Mouse (Mus musculus) MEL (cell line): ENCODE data around the gene Orc1. TPM values are rescaled to one million over a fixed set of nuclear protein-coding genes. Genes with fewer than 3 reads are reported as not detected.

ENCODE experiments used
- DNase-seq: peaks from one replicate; pipeline ENCODE4 v3.0.0; 2011; ENCODE audit warnings: low read depth, low spot score
- H3K27ac ChIP-seq: 2 replicates; pipeline ENCODE4 v1.5.1; 2012; ENCODE audit warnings: low read depth, mild to moderate bottlenecking, control low read depth, low read length, moderate library complexity; ENCODE audit not compliant: control insufficient read depth
- H3K27me3 ChIP-seq, 2 experiments: fragments of 150-350 bp in 1 of 2; sonication (generic) in 1 of 2; 2 replicates each; pipeline ENCODE4 v1.6.1; 2012; ENCODE audit warnings: low read length in 2 of 2, mild to moderate bottlenecking in 2 of 2, improper control_type of control experiment in 1 of 2, moderate library complexity in 1 of 2; ENCODE audit not compliant: insufficient read depth in 2 of 2, control insufficient read depth in 1 of 2
- H3K36me3 ChIP-seq, 2 experiments: 2 replicates each; pipeline ENCODE4 v1.6.1; 2012 to 2014; ENCODE audit warnings: low read length in 2 of 2, improper control_type of control experiment in 1 of 2, inconsistent platforms in 1 of 2, mild to moderate bottlenecking in 1 of 2; ENCODE audit not compliant: insufficient read depth in 2 of 2, control insufficient read depth in 1 of 2
- H3K4me1 ChIP-seq, 2 experiments: fragments of 150-350 bp in 1 of 2; sonication (generic) in 1 of 2; 2 replicates each; pipeline ENCODE4 v1.6.1; 2012; ENCODE audit warnings: low read length in 2 of 2, improper control_type of control experiment in 1 of 2, mild to moderate bottlenecking in 1 of 2; ENCODE audit not compliant: insufficient read depth in 2 of 2, control insufficient read depth in 1 of 2
- H3K4me3 ChIP-seq, 2 experiments: fragments of 150-350 bp in 1 of 2; sonication (generic) in 1 of 2; 2 replicates each; pipeline ENCODE4 v1.5.1; 2012; ENCODE audit warnings: low read depth in 2 of 2, low read length in 2 of 2, mild to moderate bottlenecking in 2 of 2, moderate library complexity in 2 of 2, control low read depth in 1 of 2, improper control_type of control experiment in 1 of 2; ENCODE audit not compliant: control insufficient read depth in 1 of 2, insufficient read depth in 1 of 2
- H3K79me2 ChIP-seq: 2 replicates; pipeline ENCODE4 v1.6.1; 2012; ENCODE audit warnings: mild to moderate bottlenecking, low read length, moderate library complexity; ENCODE audit not compliant: control insufficient read depth, poor library complexity, insufficient read depth
- H3K9ac ChIP-seq: 2 replicates; pipeline ENCODE4 v1.6.1; 2012; ENCODE audit warnings: low read depth, mild to moderate bottlenecking, control low read depth, low read length, moderate library complexity; ENCODE audit not compliant: control insufficient read depth, poor library complexity, severe bottlenecking
- H3K9me3 ChIP-seq: fragments of 150-350 bp; sonication (generic); replicated peaks from 2 replicates; pipeline ENCODE4 v1.6.1; 2012; ENCODE audit warnings: mild to moderate bottlenecking, low read length, improper control_type of control experiment, moderate library complexity; ENCODE audit not compliant: insufficient read depth
- BHLHE40 ChIP-seq: IDR thresholded peaks from 2 replicates; pipeline ENCODE4 v1.6.1; 2012; ENCODE audit warnings: low read depth, mild to moderate bottlenecking, inconsistent platforms, low read length, improper control_type of control experiment, borderline replicate concordance
- CHD2 ChIP-seq: IDR thresholded peaks from 2 replicates; pipeline ENCODE4 v1.6.1; 2011; ENCODE audit warnings: low read length, improper control_type of control experiment
- CTCF ChIP-seq, 3 experiments: IDR thresholded peaks in 2 of 3; conservative IDR thresholded peaks in 1 of 3; 2 replicates each; pipeline ENCODE4 v1.5.1; 2011 to 2012; ENCODE audit warnings: low read length in 3 of 3, low read depth in 2 of 3, mild to moderate bottlenecking in 2 of 3, improper control_type of control experiment in 1 of 3, inconsistent platforms in 1 of 3, mixed read lengths in 1 of 3, moderate library complexity in 1 of 3; ENCODE audit not compliant: control insufficient read depth in 1 of 3, insufficient read depth in 1 of 3, poor library complexity in 1 of 3, severe bottlenecking in 1 of 3
- E2F4 ChIP-seq: IDR thresholded peaks from 2 replicates; pipeline ENCODE4 v1.6.1; 2011; ENCODE audit warnings: low read depth, low read length, improper control_type of control experiment, borderline replicate concordance
- ELF1 ChIP-seq: IDR thresholded peaks from 2 replicates; pipeline ENCODE4 v1.6.1; 2014; ENCODE audit warnings: low read depth, mild to moderate bottlenecking, inconsistent platforms, low read length, improper control_type of control experiment, moderate library complexity
- EP300 ChIP-seq, 2 experiments: IDR thresholded peaks; 2 replicates each; pipeline ENCODE4 v1.6.1; 2011; ENCODE audit warnings: improper control_type of control experiment in 2 of 2, low read length in 2 of 2, low read depth in 1 of 2, mild to moderate bottlenecking in 1 of 2
- GABPA ChIP-seq: IDR thresholded peaks from 2 replicates; pipeline ENCODE4 v1.6.1; 2012; ENCODE audit warnings: low read depth, mild to moderate bottlenecking, inconsistent platforms, low read length, improper control_type of control experiment, moderate library complexity
- GATA1 ChIP-seq: IDR thresholded peaks from 2 replicates; pipeline ENCODE4 v1.6.1; 2011; ENCODE audit warnings: low read depth, low read length, improper control_type of control experiment
- HCFC1 ChIP-seq: IDR thresholded peaks from 2 replicates; pipeline ENCODE4 v1.6.1; 2012; ENCODE audit warnings: low read depth, mild to moderate bottlenecking, inconsistent platforms, low read length, improper control_type of control experiment, moderate library complexity
- JUND ChIP-seq: IDR thresholded peaks from 2 replicates; pipeline ENCODE4 v1.6.1; 2011; ENCODE audit warnings: low read depth, mild to moderate bottlenecking, improper control_type of control experiment, low read length
- KAT2A ChIP-seq: conservative IDR thresholded peaks from 2 replicates; pipeline ENCODE4 v1.6.1; 2012; ENCODE audit warnings: low read depth, low read length, improper control_type of control experiment, inconsistent platforms
- MAFK ChIP-seq: IDR thresholded peaks from 2 replicates; pipeline ENCODE4 v1.6.1; 2011; ENCODE audit warnings: low read depth, mild to moderate bottlenecking, low read length, improper control_type of control experiment, borderline replicate concordance
- MAX ChIP-seq: IDR thresholded peaks from 2 replicates; pipeline ENCODE4 v1.6.1; 2011; ENCODE audit warnings: low read length, improper control_type of control experiment
- MAZ ChIP-seq: IDR thresholded peaks from 2 replicates; pipeline ENCODE4 v1.6.1; 2012; ENCODE audit warnings: low read depth, mild to moderate bottlenecking, inconsistent platforms, low read length, improper control_type of control experiment
- MEF2A ChIP-seq: IDR thresholded peaks from 2 replicates; pipeline ENCODE4 v1.6.1; 2014; ENCODE audit warnings: low read depth, mild to moderate bottlenecking, inconsistent platforms, low read length, improper control_type of control experiment; ENCODE audit not compliant: poor library complexity, insufficient replicate concordance, severe bottlenecking; ENCODE audit errors: extremely low read depth
- MXI1 ChIP-seq: IDR thresholded peaks from 2 replicates; pipeline ENCODE4 v1.6.1; 2011; ENCODE audit warnings: mild to moderate bottlenecking, low read depth, low read length, improper control_type of control experiment
- MYB ChIP-seq: IDR thresholded peaks from 2 replicates; pipeline ENCODE4 v1.6.1; 2011; ENCODE audit warnings: mild to moderate bottlenecking, low read depth, low read length, improper control_type of control experiment
- MYC ChIP-seq: IDR thresholded peaks from 2 replicates; pipeline ENCODE4 v1.6.1; 2011; ENCODE audit warnings: low read depth, mild to moderate bottlenecking, low read length, improper control_type of control experiment, moderate library complexity
- NELFE ChIP-seq: IDR thresholded peaks from 2 replicates; pipeline ENCODE4 v1.6.1; 2011; ENCODE audit warnings: low read depth, low read length, improper control_type of control experiment
- NRF1 ChIP-seq: IDR thresholded peaks from 2 replicates; pipeline ENCODE4 v1.6.1; 2014; ENCODE audit warnings: low read depth, mild to moderate bottlenecking, inconsistent platforms, low read length, improper control_type of control experiment, moderate library complexity; ENCODE audit not compliant: poor library complexity, insufficient read depth, severe bottlenecking
- POLR2A ChIP-seq, 2 experiments: IDR thresholded peaks; 2 replicates each; pipeline ENCODE4 v1.6.1; 2011 to 2012; ENCODE audit warnings: low read length in 2 of 2, mild to moderate bottlenecking in 2 of 2, control low read depth in 1 of 2, improper control_type of control experiment in 1 of 2, low read depth in 1 of 2, moderate library complexity in 1 of 2; ENCODE audit not compliant: control insufficient read depth in 1 of 2, insufficient read depth in 1 of 2, poor library complexity in 1 of 2
- POLR2AphosphoS2 ChIP-seq: IDR thresholded peaks from 2 replicates; pipeline ENCODE4 v1.6.1; 2011; ENCODE audit warnings: low read length, improper control_type of control experiment
- POLR2AphosphoS5 ChIP-seq: IDR thresholded peaks from 2 replicates; pipeline ENCODE4 v1.6.1; 2012; ENCODE audit warnings: low read depth, borderline replicate concordance, mild to moderate bottlenecking, inconsistent platforms, low read length, moderate library complexity, mixed read lengths
- RAD21 ChIP-seq: IDR thresholded peaks from 2 replicates; pipeline ENCODE4 v1.6.1; 2011; ENCODE audit warnings: mild to moderate bottlenecking, low read depth, low read length, improper control_type of control experiment
- RCOR1 ChIP-seq: IDR thresholded peaks from 2 replicates; pipeline ENCODE4 v1.6.1; 2012; ENCODE audit warnings: low read depth, mild to moderate bottlenecking, inconsistent platforms, low read length, improper control_type of control experiment
- SIN3A ChIP-seq: IDR thresholded peaks from 2 replicates; pipeline ENCODE4 v1.6.1; 2012; ENCODE audit warnings: low read length, improper control_type of control experiment, inconsistent platforms
- TAL1 ChIP-seq: IDR thresholded peaks from 2 replicates; pipeline ENCODE4 v1.6.1; 2012; ENCODE audit warnings: mild to moderate bottlenecking, inconsistent platforms, low read length, moderate library complexity, mixed read lengths
- TBP ChIP-seq: IDR thresholded peaks from 2 replicates; pipeline ENCODE4 v1.8.0; 2011; ENCODE audit warnings: low read depth, low read length, improper control_type of control experiment
- TCF12 ChIP-seq: IDR thresholded peaks from 2 replicates; pipeline ENCODE4 v1.6.1; 2014; ENCODE audit warnings: low read depth, mild to moderate bottlenecking, inconsistent platforms, low read length, improper control_type of control experiment, moderate library complexity
- UBTF ChIP-seq: IDR thresholded peaks from 2 replicates; pipeline ENCODE4 v1.6.1; 2012; ENCODE audit warnings: low read depth, mild to moderate bottlenecking, inconsistent platforms, low read length, improper control_type of control experiment, moderate library complexity, borderline replicate concordance; ENCODE audit not compliant: insufficient read depth
- USF1 ChIP-seq: IDR thresholded peaks from 2 replicates; pipeline ENCODE4 v1.6.1; 2014; ENCODE audit warnings: low read depth, mild to moderate bottlenecking, inconsistent platforms, low read length, improper control_type of control experiment, moderate library complexity
- USF2 ChIP-seq, 2 experiments: IDR thresholded peaks; 2 replicates each; pipeline ENCODE4 v1.6.1; 2011 to 2012; ENCODE audit warnings: improper control_type of control experiment in 2 of 2, low read length in 2 of 2, borderline replicate concordance in 1 of 2, inconsistent platforms in 1 of 2, low read depth in 1 of 2, mild to moderate bottlenecking in 1 of 2; ENCODE audit not compliant: insufficient read depth in 1 of 2
- ZKSCAN1 ChIP-seq: IDR thresholded peaks from 2 replicates; pipeline ENCODE4 v1.6.1; 2012; ENCODE audit warnings: low read depth, mild to moderate bottlenecking, inconsistent platforms, low read length, improper control_type of control experiment, moderate library complexity
- ZMIZ1 ChIP-seq: IDR thresholded peaks from 2 replicates; pipeline ENCODE4 v1.6.1; 2012; ENCODE audit warnings: low read depth, mild to moderate bottlenecking, inconsistent platforms, low read length, improper control_type of control experiment, moderate library complexity
- polyA plus RNA-seq, 2 experiments: library from polyadenylated mRNA; stranded (reverse) in 1 of 2; unstranded in 1 of 2; fragments of >175 nt in 1 of 2; fragments of >200 nt in 1 of 2; gene quantifications; 2 replicates each; pipeline versions ENCODE4 v1.2.1 to v1.2.4; 2012; ENCODE audit warnings: low replicate concordance in 2 of 2, low read depth in 1 of 2; ENCODE audit not compliant: insufficient read length in 2 of 2, insufficient read depth in 1 of 2, missing spikeins in 1 of 2
- total RNA-seq: library from RNA; depleted of rRNA; stranded (reverse); fragments of 300-350 nt; gene quantifications from 2 replicates; pipeline ENCODE4 v1.2.3, GENCODE M21; 2012; rRNA removed

Gene Orc1
- total RNA-seq: 22.2 and 24.4 TPM in 2 replicates
- polyA plus RNA-seq: 10 to 100 TPM in 1 of 2 experiments, not detected in 1; 26.8 TPM

DNA sequence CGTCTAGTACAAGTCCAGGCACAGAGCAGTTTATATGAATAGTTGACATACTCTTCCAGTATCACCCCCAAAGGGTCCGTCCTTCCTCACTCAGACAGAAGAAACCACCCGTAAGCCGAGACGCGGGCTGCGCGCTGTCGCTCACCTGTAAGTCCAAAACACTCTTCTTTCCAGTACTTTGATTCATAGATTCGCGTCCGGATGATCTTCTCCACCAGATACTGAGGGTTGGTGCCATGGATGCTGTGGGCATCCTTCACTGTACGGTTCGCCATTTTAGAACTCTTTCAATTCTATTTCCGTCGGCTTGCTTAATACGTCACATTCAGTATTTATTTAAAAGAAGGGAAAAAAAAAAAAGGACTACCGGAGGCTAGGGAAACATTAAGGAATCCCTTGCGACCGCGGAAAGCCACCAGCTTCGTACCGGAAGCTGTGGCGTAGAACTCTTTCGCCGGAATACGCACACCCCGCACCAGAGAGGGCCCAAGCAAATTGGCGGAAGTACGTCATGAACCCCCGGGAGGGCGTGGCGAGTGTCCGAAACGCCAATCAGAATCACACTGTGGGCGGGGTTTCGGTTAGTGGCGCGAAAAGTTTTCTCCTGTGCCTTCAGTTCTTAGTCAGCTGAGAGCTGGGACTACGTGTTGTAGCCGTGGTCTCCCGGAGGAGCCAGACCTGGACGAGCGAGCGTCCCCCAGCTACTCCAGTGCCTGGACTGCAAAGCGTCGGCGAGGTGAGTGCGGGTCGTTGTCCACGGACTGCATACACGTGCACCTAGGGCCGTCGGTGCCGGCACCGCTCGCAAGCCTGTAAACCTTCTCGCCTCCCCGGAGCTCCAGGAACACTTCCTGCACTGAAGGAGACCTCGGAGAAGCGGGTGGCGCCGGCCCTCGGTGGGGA is at the start of gene Orc1, which contains the start of gene Prpf38a:
TSS of gene Orc1 (plus strand) at position 584 of the 903 bp plus-strand sequence.
TSS of gene Prpf38a (minus strand) at position 497 of the 903 bp plus-strand sequence.
- peak within 1 kb of the TSS; percentile 97 for H3K9ac ChIP-seq
- peak; percentile 99 for DNase-seq
- peak within 1 kb of the TSS; percentile 91 for H3K27ac ChIP-seq
- H3K27me3 ChIP-seq: no peaks in the 10 kb centered on the region
- H3K4me3 ChIP-seq: peak within 1 kb of the TSS; percentile 78 to 80
- peaks cover 0 to 10% of the 10 kb centered on the region in 2 experiments; a peak in 1 of 4 replicates for H3K4me1 ChIP-seq
- H3K9me3 ChIP-seq: no peaks in the 10 kb centered on the region
- peaks cover 7 to 16% of the 10 kb centered on the region in 2 experiments; a peak in 3 of 4 replicates for H3K36me3 ChIP-seq
- H3K79me2 ChIP-seq: peaks cover 51% of the 10 kb centered on the region
- TF ChIP-seq GABPA: no peak
- TF ChIP-seq MAX: peak; percentile 31
- peak; percentile 86 to 98 for TF ChIP-seq POLR2A (IDR thresholded peaks at IDR 0.05; ENCODE audit: control insufficient read depth in 1 of 2, insufficient read depth in 1 of 2, low read depth in 1 of 2, low read length in 2 of 2, poor library complexity in 1 of 2)
- TF ChIP-seq RCOR1: no peak
- no peak for TF ChIP-seq CHD2
- TF ChIP-seq ZKSCAN1: no peak
- peak; percentile 90 for TF ChIP-seq ELF1
- no peak for TF ChIP-seq USF2 (IDR thresholded peaks at IDR 0.05; ENCODE audit: borderline replicate concordance in 1 of 2, insufficient read depth in 1 of 2, low read depth in 1 of 2, low read length in 2 of 2)
- TF ChIP-seq MYC: peak; percentile 7; the same call in 1 of the 2 replicates
- peak; percentile 59; the same call in 1 of the 2 replicates for TF ChIP-seq MAZ
- no peak for TF ChIP-seq MEF2A
- no peak for TF ChIP-seq MAFK
- no peak for TF ChIP-seq JUND
- no peak for TF ChIP-seq EP300 (IDR thresholded peaks at IDR 0.05; ENCODE audit: low read depth in 1 of 2, low read length in 2 of 2)
- peak; percentile 57 for TF ChIP-seq TCF12
- peak; percentile 95 for TF ChIP-seq SIN3A
- TF ChIP-seq MXI1: peak; percentile 91
- TF ChIP-seq HCFC1: peak; percentile 90
- TF ChIP-seq USF1: peak; percentile 53
- peak; percentile 87 for TF ChIP-seq POLR2AphosphoS2
- TF ChIP-seq MYB: no peak
- TF ChIP-seq GATA1: no peak
- peak; percentile 90 for TF ChIP-seq TBP
- TF ChIP-seq ZMIZ1: peak; percentile 80; the same call in 1 of the 2 replicates
- TF ChIP-seq E2F4: peak; percentile 98
- peak; percentile 95 for TF ChIP-seq NELFE
- TF ChIP-seq TAL1: no peak
- TF ChIP-seq NRF1: no peak
- no peak for TF ChIP-seq RAD21
- TF ChIP-seq KAT2A: peak; percentile 59
- no peak for TF ChIP-seq UBTF
- TF ChIP-seq CTCF (IDR thresholded peaks at IDR 0.05 in 2 of 3, conservative IDR thresholded peaks at IDR 0.05 in 1 of 3; ENCODE audit: control insufficient read depth in 1 of 3, insufficient read depth in 1 of 3, low read depth in 2 of 3, low read length in 3 of 3, poor library complexity in 1 of 3, severe bottlenecking in 1 of 3): no peak
- peak; percentile 62; the same call in 1 of the 2 replicates for TF ChIP-seq POLR2AphosphoS5
- 0 out of 2 replicates have a peak, but pooled peaks have one; percentile 4 for TF ChIP-seq BHLHE40
